Mouse (Mus musculus): Measurements from ENCODE around the gene Sars. TPM values are rescaled to one million over a fixed set of nuclear protein-coding genes. Genes with fewer than 3 reads are reported as not detected.

Gene Sars
- polyA plus RNA-seq, 1 experiment: 272 TPM

DNA sequence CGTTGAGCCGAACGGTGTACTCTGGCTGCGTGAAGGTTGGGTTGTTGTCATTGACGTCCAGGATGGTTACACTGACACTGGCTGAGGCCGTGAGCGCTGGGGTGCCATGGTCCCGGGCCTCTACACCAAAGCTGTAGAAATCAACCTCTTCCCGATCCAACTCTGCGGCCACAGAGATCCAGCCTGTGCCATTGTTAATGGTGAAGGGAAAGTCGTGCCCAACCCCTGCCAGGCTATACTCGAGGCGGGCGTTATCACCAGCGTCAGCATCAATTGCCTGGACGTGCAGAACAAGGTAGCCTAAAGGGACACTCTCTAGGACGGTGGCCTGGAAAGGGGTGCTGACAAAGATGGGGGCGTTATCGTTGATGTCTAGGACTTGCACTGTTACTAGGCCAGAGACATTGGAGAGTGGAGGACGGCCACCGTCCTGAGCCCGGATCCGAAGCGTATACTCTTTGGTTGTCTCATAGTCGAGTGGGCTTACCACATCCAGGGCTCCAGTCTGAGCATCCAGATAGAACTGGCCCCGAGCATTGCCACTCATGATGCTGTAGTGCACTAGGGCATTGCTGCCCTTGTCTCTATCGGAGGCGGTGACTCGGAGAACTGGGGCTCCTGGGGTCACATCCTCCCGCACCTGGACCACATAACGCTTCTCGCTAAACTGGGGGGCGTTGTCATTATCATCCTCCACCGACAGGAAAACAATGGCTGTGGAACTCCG, 31.2 kb downstream of the Sars start:
- TF ChIP-seq MYOD1 (IDR thresholded peaks at IDR 0.05; ENCODE audit: control insufficient read depth, insufficient read length, low read depth) (no peak), FOSL1 (IDR thresholded peaks at IDR 0.05; ENCODE audit: insufficient read depth, low read length, poor library complexity, severe bottlenecking) (no peak), MAX (IDR thresholded peaks at IDR 0.05) (no peak), CEBPB (IDR thresholded peaks at IDR 0.05; ENCODE audit: low read depth) (no peak), USF1 (IDR thresholded peaks at IDR 0.05; ENCODE audit: low read depth) (no peak), CTCF (IDR thresholded peaks at IDR 0.05; ENCODE audit: control insufficient read depth, insufficient read depth, insufficient read length) (no peak), MYOG (IDR thresholded peaks at IDR 0.05; ENCODE audit: control insufficient read depth, extremely low read depth, insufficient read length) (no peak)
- H3ac ChIP-seq (ENCODE audit: control insufficient read depth, insufficient read length, low read depth): no peak overlapping the region
- no peak overlapping the region for H3K4me3 ChIP-seq (ENCODE audit: insufficient read depth, poor library complexity, severe bottlenecking)
- H3K79me2 ChIP-seq (ENCODE audit: control insufficient read depth, insufficient read depth): no peaks in the 10 kb centered on the region
- H3K36me3 ChIP-seq (ENCODE audit: control insufficient read depth, insufficient read depth): no peaks in the 10 kb centered on the region
- H3K79me3 ChIP-seq (ENCODE audit: low read depth): no peaks in the 10 kb centered on the region
- H3K27me3 ChIP-seq (ENCODE audit: control insufficient read depth, insufficient read depth, insufficient read length): peaks cover 56% of the 10 kb centered on the region

DNA sequence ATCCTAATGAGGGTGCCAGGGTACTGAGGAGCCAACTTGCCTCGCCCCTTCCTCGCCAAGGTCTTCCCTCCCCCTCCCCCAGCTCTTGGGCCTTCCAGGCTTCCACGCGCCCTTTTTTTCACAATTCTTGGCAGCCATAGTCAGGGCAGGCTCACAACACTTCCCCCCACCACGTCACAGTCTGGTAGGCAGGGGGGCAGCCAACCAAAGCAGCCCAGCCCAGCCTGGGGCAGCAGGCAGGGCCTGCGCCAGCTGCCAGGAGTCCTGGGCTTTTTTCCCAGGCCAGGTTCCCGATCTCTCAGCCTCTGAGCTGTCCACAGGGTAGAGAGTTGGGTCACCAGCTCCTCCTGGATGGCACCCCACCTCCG, 33.3 kb downstream of the Sars start:
- peaks cover 66% of the 10 kb centered on the region for H3K27me3 ChIP-seq (ENCODE audit: control insufficient read depth, insufficient read depth, insufficient read length)
- H3K4me3 ChIP-seq (ENCODE audit: insufficient read depth, poor library complexity, severe bottlenecking): no peak overlapping the region
- no peaks in the 10 kb centered on the region for H3K79me2 ChIP-seq (ENCODE audit: control insufficient read depth, insufficient read depth)
- H3ac ChIP-seq (ENCODE audit: control insufficient read depth, insufficient read length, low read depth): no peak overlapping the region
- no peaks in the 10 kb centered on the region for H3K79me3 ChIP-seq (ENCODE audit: low read depth)
- H3K36me3 ChIP-seq (ENCODE audit: control insufficient read depth, insufficient read depth): no peaks in the 10 kb centered on the region
- TF ChIP-seq MYOG (IDR thresholded peaks at IDR 0.05; ENCODE audit: control insufficient read depth, extremely low read depth, insufficient read length): no peak
- no peak for TF ChIP-seq CEBPB (IDR thresholded peaks at IDR 0.05; ENCODE audit: low read depth)
- TF ChIP-seq MAX (IDR thresholded peaks at IDR 0.05): no peak
- no peak for TF ChIP-seq CTCF (IDR thresholded peaks at IDR 0.05; ENCODE audit: control insufficient read depth, insufficient read depth, insufficient read length)
- no peak for TF ChIP-seq MYOD1 (IDR thresholded peaks at IDR 0.05; ENCODE audit: control insufficient read depth, insufficient read length, low read depth)
- no peak for TF ChIP-seq USF1 (IDR thresholded peaks at IDR 0.05; ENCODE audit: low read depth)
- no peak for TF ChIP-seq FOSL1 (IDR thresholded peaks at IDR 0.05; ENCODE audit: insufficient read depth, low read length, poor library complexity, severe bottlenecking)

DNA sequence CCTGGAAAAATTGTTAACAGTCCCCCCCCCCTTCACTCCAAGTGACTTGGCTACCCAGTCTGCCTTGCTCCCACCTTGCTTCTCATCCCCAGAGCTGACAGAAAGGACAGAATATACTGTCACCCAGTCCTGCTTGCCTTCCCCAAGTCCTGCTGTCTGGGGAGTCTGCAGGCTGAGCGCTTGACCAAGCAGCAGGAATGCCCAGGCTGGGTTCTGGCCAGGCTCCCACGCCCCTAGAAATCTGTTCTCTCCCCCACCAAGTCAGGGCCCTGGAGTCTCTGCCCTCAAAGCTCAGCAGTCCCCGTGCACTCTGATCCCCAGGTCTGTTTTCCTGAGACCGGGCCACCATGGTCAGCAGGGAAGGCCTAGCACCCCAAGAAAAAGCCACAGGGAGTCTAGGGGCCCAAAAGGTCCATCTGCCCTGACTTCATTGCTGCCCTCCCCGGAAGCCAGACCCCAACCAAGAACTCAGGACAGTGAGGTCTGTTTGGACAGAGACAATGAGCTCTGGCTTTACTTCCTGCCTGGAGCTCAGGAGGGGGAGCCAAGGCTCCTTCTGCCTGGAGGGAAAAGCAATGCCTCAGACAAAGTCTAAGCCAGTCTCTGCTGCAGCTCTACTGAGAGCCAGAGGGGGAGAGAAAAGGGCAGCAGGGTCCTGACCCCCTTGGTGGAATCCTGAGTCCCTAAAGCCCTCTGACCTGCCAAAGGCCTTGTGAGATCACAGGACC, 33.8 kb downstream of the Sars start:
- no peaks in the 10 kb centered on the region for H3K79me2 ChIP-seq (ENCODE audit: control insufficient read depth, insufficient read depth)
- peaks cover 66% of the 10 kb centered on the region for H3K27me3 ChIP-seq (ENCODE audit: control insufficient read depth, insufficient read depth, insufficient read length)
- H3ac ChIP-seq (ENCODE audit: control insufficient read depth, insufficient read length, low read depth): no peak overlapping the region
- no peaks in the 10 kb centered on the region for H3K79me3 ChIP-seq (ENCODE audit: low read depth)
- H3K36me3 ChIP-seq (ENCODE audit: control insufficient read depth, insufficient read depth): no peaks in the 10 kb centered on the region
- no peak for TF ChIP-seq MYOD1 (IDR thresholded peaks at IDR 0.05; ENCODE audit: control insufficient read depth, insufficient read length, low read depth)
- TF ChIP-seq CTCF (IDR thresholded peaks at IDR 0.05; ENCODE audit: control insufficient read depth, insufficient read depth, insufficient read length): no peak
- TF ChIP-seq MAX (IDR thresholded peaks at IDR 0.05): no peak
- no peak for TF ChIP-seq USF1 (IDR thresholded peaks at IDR 0.05; ENCODE audit: low read depth)
- TF ChIP-seq MYOG (IDR thresholded peaks at IDR 0.05; ENCODE audit: control insufficient read depth, extremely low read depth, insufficient read length): no peak
- no peak for TF ChIP-seq FOSL1 (IDR thresholded peaks at IDR 0.05; ENCODE audit: insufficient read depth, low read length, poor library complexity, severe bottlenecking)
- TF ChIP-seq CEBPB (IDR thresholded peaks at IDR 0.05; ENCODE audit: low read depth): no peak
- H3K4me3 ChIP-seq (ENCODE audit: insufficient read depth, poor library complexity, severe bottlenecking): no peak overlapping the region

DNA sequence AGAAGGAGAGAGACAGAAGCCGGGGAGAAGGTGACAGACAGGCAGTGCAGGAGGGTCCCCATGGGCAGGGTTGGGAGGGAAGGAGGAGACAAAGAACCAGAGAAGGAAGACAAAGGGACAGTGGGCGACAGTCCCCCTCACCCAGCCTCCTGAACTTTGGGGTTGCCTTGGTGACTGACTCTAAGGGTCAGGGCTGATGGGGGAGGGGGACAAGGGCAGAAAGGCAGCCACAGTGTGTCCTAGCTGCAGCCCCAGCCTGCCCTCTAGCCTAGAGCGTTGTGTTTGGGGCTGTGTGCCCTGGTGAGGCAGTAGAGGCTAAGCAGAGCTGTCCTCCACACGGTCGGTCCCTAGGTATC, 34.7 kb downstream of the Sars start:
- peaks cover 67% of the 10 kb centered on the region for H3K27me3 ChIP-seq (ENCODE audit: control insufficient read depth, insufficient read depth, insufficient read length)
- H3K4me3 ChIP-seq (ENCODE audit: insufficient read depth, poor library complexity, severe bottlenecking): no peak overlapping the region
- H3K79me3 ChIP-seq (ENCODE audit: low read depth): no peaks in the 10 kb centered on the region
- no peaks in the 10 kb centered on the region for H3K36me3 ChIP-seq (ENCODE audit: control insufficient read depth, insufficient read depth)
- H3ac ChIP-seq (ENCODE audit: control insufficient read depth, insufficient read length, low read depth): no peak overlapping the region
- TF ChIP-seq MAX (IDR thresholded peaks at IDR 0.05) (no peak), MYOD1 (IDR thresholded peaks at IDR 0.05; ENCODE audit: control insufficient read depth, insufficient read length, low read depth) (no peak), CEBPB (IDR thresholded peaks at IDR 0.05; ENCODE audit: low read depth) (no peak), FOSL1 (IDR thresholded peaks at IDR 0.05; ENCODE audit: insufficient read depth, low read length, poor library complexity, severe bottlenecking) (no peak), CTCF (IDR thresholded peaks at IDR 0.05; ENCODE audit: control insufficient read depth, insufficient read depth, insufficient read length) (no peak), USF1 (IDR thresholded peaks at IDR 0.05; ENCODE audit: low read depth) (no peak), MYOG (IDR thresholded peaks at IDR 0.05; ENCODE audit: control insufficient read depth, extremely low read depth, insufficient read length) (no peak)
- no peaks in the 10 kb centered on the region for H3K79me2 ChIP-seq (ENCODE audit: control insufficient read depth, insufficient read depth)

DNA sequence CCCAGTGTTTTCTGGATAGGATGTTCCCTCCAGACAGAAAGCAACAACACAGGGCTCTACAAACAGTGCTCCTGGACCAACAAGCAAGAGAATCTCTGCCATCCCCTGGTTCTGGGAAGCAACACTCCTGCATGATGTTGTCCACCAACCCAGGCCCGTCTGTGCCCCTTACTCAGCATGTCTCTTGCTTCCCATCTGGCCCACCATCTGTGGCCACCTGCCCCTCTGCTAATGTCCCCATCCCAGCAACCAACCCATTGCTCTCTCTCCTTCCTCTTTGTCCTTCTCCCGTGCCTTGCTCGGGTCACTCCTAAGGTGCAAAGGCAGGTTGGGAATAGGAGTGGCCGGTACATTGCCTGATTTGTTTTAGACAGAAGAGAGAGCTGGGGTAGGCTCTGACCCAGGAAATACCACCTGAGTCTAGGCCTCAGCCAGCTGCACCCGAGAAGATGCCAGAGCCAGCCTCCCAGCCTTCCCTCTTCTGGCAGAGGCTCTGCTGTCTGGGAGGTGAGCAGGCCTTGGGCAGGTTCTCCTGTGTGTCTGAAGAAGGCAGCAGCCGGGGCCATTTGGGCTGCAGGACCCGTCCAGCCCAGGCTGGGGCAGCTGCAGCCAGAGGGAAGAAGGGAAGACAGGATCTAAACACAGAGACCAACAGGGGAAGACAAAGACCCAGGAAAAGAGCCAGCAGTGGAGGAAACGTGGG, 35.2 kb downstream of the Sars start:
- Histone ChIP-seq H3K79me3 (ENCODE audit: low read depth) (no peaks in the 10 kb centered on the region), H3ac (ENCODE audit: control insufficient read depth, insufficient read length, low read depth) (no peak overlapping the region), H3K27me3 (ENCODE audit: control insufficient read depth, insufficient read depth, insufficient read length) (peaks cover 66% of the 10 kb centered on the region), H3K36me3 (ENCODE audit: control insufficient read depth, insufficient read depth) (no peaks in the 10 kb centered on the region), H3K79me2 (ENCODE audit: control insufficient read depth, insufficient read depth) (no peaks in the 10 kb centered on the region), H3K4me3 (ENCODE audit: insufficient read depth, poor library complexity, severe bottlenecking) (no peak overlapping the region)
- TF ChIP-seq USF1 (IDR thresholded peaks at IDR 0.05; ENCODE audit: low read depth) (no peak), CTCF (IDR thresholded peaks at IDR 0.05; ENCODE audit: control insufficient read depth, insufficient read depth, insufficient read length) (no peak), MYOG (IDR thresholded peaks at IDR 0.05; ENCODE audit: control insufficient read depth, extremely low read depth, insufficient read length) (no peak), FOSL1 (IDR thresholded peaks at IDR 0.05; ENCODE audit: insufficient read depth, low read length, poor library complexity, severe bottlenecking) (no peak), MAX (IDR thresholded peaks at IDR 0.05) (no peak), CEBPB (IDR thresholded peaks at IDR 0.05; ENCODE audit: low read depth) (no peak), MYOD1 (IDR thresholded peaks at IDR 0.05; ENCODE audit: control insufficient read depth, insufficient read length, low read depth) (no peak)

All from C2C12 (cell line).